9 mouse cellular contexts compared by ENCODE assay signal in the genomic region with DNA sequence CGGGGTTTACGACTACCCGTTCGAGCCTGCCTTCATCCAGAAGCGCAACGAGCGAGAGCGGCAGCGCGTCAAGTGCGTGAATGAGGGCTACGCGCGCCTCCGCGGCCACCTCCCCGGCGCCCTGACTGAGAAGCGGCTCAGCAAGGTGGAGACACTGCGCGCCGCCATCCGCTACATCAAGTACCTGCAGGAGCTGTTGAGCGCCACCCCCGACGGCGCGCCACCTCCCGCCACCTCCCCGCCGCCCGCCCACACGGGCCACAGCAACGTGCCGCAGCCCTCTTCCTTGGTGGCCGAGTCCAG. TPM values are rescaled to one million over a fixed set of nuclear protein-coding genes. Genes with fewer than 3 reads are reported as not detected.
A peak's percentile ranks its signal among the peaks of the same experiment; 100 is the strongest.
DNase-seq lines count a peak whose midpoint lies in the region; ATAC-seq and TF ChIP-seq lines count a peak whose summit lies in the region.
"Had no signal": no experiment of that assay in that cellular context is flagged by ENCODE, and none has a peak within 500 bp of the region (broad histone marks: within the 10 kb centered on the region; RNA-seq: fewer than 3 reads in every experiment).

No protein-coding gene starts in this region.

- no peaks in the 10 kb centered on the region for H3K9me3 ChIP-seq in heart, embryonic 16.5 days (replicated peaks; ENCODE audit: control insufficient read depth, low read length)
- H3K9me3 ChIP-seq in heart, postnatal 0 days (replicated peaks; ENCODE audit: control insufficient read depth, low read length) = no peaks in the 10 kb centered on the region
- H3K9me3 ChIP-seq in liver, embryonic 15.5 days (replicated peaks) = no peaks in the 10 kb centered on the region
- H3K9me3 ChIP-seq in neural tube, embryonic 13.5 days = no peaks in the 10 kb centered on the region

- TF ChIP-seq CTCF in heart, postnatal 0 days (IDR thresholded peaks at IDR 0.05; ENCODE audit: low read depth) = no peak

- H3K4me1 ChIP-seq in heart, embryonic 16.5 days (ENCODE audit: control insufficient read depth, insufficient read depth, low read length) = peaks cover 7% of the 10 kb centered on the region
- H3K4me1 ChIP-seq in heart, postnatal 0 days (ENCODE audit: control insufficient read depth, insufficient read depth) = no peaks in the 10 kb centered on the region
- H3K4me1 ChIP-seq in liver, embryonic 15.5 days (replicated peaks) = peaks cover 10% of the 10 kb centered on the region
- peaks cover 17% of the 10 kb centered on the region for H3K4me1 ChIP-seq in neural tube, embryonic 13.5 days (replicated peaks)

- no peaks in the 10 kb centered on the region for H3K36me3 ChIP-seq in heart, embryonic 16.5 days (ENCODE audit: control insufficient read depth, insufficient read depth)
- H3K36me3 ChIP-seq in heart, postnatal 0 days (replicated peaks; ENCODE audit: control insufficient read depth, insufficient read depth, low read length) = no peaks in the 10 kb centered on the region
- H3K36me3 ChIP-seq in liver, embryonic 15.5 days (replicated peaks) = no peaks in the 10 kb centered on the region
- no peaks in the 10 kb centered on the region for H3K36me3 ChIP-seq in neural tube, embryonic 13.5 days

- no peak for TF ChIP-seq EP300 in heart, postnatal 0 days (IDR thresholded peaks at IDR 0.05; ENCODE audit: low read depth)

- peak overlapping the region; percentile 59 for H3K4me2 ChIP-seq in heart, embryonic 16.5 days (ENCODE audit: low read depth, low read length)
- H3K4me2 ChIP-seq in heart, postnatal 0 days (ENCODE audit: low read depth, low read length) = peak overlapping the region; percentile 29
- H3K4me2 ChIP-seq in liver, embryonic 15.5 days = peak overlapping the region; percentile 32; the same call in 1 of the 2 replicates
- peak overlapping the region; percentile 51 for H3K4me2 ChIP-seq in neural tube, embryonic 13.5 days

- H3K27me3 ChIP-seq in heart, embryonic 16.5 days (ENCODE audit: control insufficient read depth, insufficient read depth, low read length) = peaks cover 40% of the 10 kb centered on the region
- H3K27me3 ChIP-seq in heart, postnatal 0 days (ENCODE audit: control insufficient read depth, insufficient read depth, low read length) = peaks cover 58% of the 10 kb centered on the region
- H3K27me3 ChIP-seq in liver, embryonic 15.5 days = peaks cover 80% of the 10 kb centered on the region
- H3K27me3 ChIP-seq in neural tube, embryonic 13.5 days = peaks cover 58% of the 10 kb centered on the region

- 2% methylated on average over 36 of the region's 36 CpGs for WGBS in heart, embryonic 16.5 days
- 2% methylated on average over 31 of the region's 36 CpGs for WGBS in heart, postnatal 0 days
- 5% methylated on average over 36 of the region's 36 CpGs for WGBS in liver, embryonic 15.5 days (ENCODE audit: insufficient replicate concordance)
- 2% methylated on average over 36 of the region's 36 CpGs for WGBS in neural tube, embryonic 13.5 days

- H3K9ac ChIP-seq in heart, embryonic 16.5 days (ENCODE audit: low read length) = no peak overlapping the region
- no peak overlapping the region for H3K9ac ChIP-seq in heart, postnatal 0 days (replicated peaks; ENCODE audit: low read depth, low read length)
- no peak overlapping the region for H3K9ac ChIP-seq in liver, embryonic 15.5 days
- H3K9ac ChIP-seq in neural tube, embryonic 13.5 days = peak overlapping the region; percentile 58

- peak; percentile 29 for ATAC-seq in heart, embryonic 16.5 days (replicated peaks; ENCODE audit: extremely low read depth, insufficient read depth, low FRiP score)
- ATAC-seq in heart, postnatal 0 days (ENCODE audit: insufficient read depth, low read depth) = 0 out of 2 replicates have a peak, but pooled peaks have one; percentile 28
- ATAC-seq in liver, embryonic 15.5 days (ENCODE audit: insufficient read depth) = no peak
- peak; percentile 44 for ATAC-seq in neural tube, embryonic 13.5 days (ENCODE audit: low read depth)

- peak overlapping the region; percentile 39 for H3K4me3 ChIP-seq in heart, embryonic 16.5 days (ENCODE audit: low read length)
- H3K4me3 ChIP-seq in heart, postnatal 0 days (ENCODE audit: low read depth, low read length) = peak overlapping the region; percentile 25
- peak overlapping the region; percentile 8; the same call in 1 of the 2 replicates for H3K4me3 ChIP-seq in liver, embryonic 15.5 days (replicated peaks)
- peak overlapping the region; percentile 35 for H3K4me3 ChIP-seq in neural tube, embryonic 13.5 days

- DNase-seq in heart, adult 8-10 months (ENCODE audit: low spot score) = no peak
- peak; percentile 76 for DNase-seq in ZHBTc4 (ENCODE audit: low read depth, low spot score)
- DNase-seq in heart, postnatal 0 days (ENCODE audit: low spot score) = no peak
- DNase-seq in yolk sac, embryonic 10.5 days (ENCODE audit: low spot score) = no peak
- no peak for DNase-seq in cerebellum, adult 9-11 months

- no peak overlapping the region for H3K27ac ChIP-seq in heart, embryonic 16.5 days (ENCODE audit: low read length)
- no peak overlapping the region for H3K27ac ChIP-seq in heart, postnatal 0 days (ENCODE audit: low read depth)
- H3K27ac ChIP-seq in liver, embryonic 15.5 days (replicated peaks) = no peak overlapping the region
- H3K27ac ChIP-seq in neural tube, embryonic 13.5 days (replicated peaks) = no peak overlapping the region

RNA-seq across cellular contexts. Expression of gene Ascl5, which starts 0.4 kb away (rescaled TPM):
- not detected in 2 replicates for polyA plus RNA-seq in heart, embryonic 16.5 days (2015; fragmentation: Nextera tagmentation; extraction: Ambion mirVana)
- total RNA-seq in heart, adult 8-10 months (2022) = not detected
- total RNA-seq in heart, postnatal 0 days (2014; rRNA removed; ENCODE audit: low replicate concordance) = not detected in 2 replicates
- polyA plus RNA-seq in heart, postnatal 0 days (2015; fragmentation: Nextera tagmentation; extraction: Ambion mirVana) = not detected in 2 replicates
- polyA plus RNA-seq in liver, embryonic 15.5 days (2015; fragmentation: Nextera tagmentation; extraction: Ambion mirVana) = not detected in 2 replicates
- polyA plus RNA-seq in neural tube, embryonic 13.5 days (2015; fragmentation: Nextera tagmentation; extraction: Ambion mirVana) = not detected in 2 replicates
- total RNA-seq: adrenal gland, adult 18-20 months had no signal

RNA-seq across cellular contexts. Expression of gene Cacna1s, which starts 1.6 kb away (rescaled TPM):
- polyA plus RNA-seq in heart, embryonic 16.5 days (2015; fragmentation: Nextera tagmentation; extraction: Ambion mirVana) = 0.28 and 0.31 TPM in 2 replicates
- 10 to 100 TPM; 15.3 to 19.4 (median 18.4) TPM for total RNA-seq in heart, adult 8-10 months (2022)
- 13.8 TPM in 1 of 2 replicates, not detected in the other for total RNA-seq in heart, postnatal 0 days (2014; rRNA removed; ENCODE audit: low replicate concordance)
- 0.49 and 0.80 TPM in 2 replicates for polyA plus RNA-seq in heart, postnatal 0 days (2015; fragmentation: Nextera tagmentation; extraction: Ambion mirVana)
- 0.36 and 0.52 TPM in 2 replicates for polyA plus RNA-seq in liver, embryonic 15.5 days (2015; fragmentation: Nextera tagmentation; extraction: Ambion mirVana)
- polyA plus RNA-seq in neural tube, embryonic 13.5 days (2015; fragmentation: Nextera tagmentation; extraction: Ambion mirVana) = 0.28 and 1.2 TPM in 2 replicates

RNA-seq across cellular contexts. Expression of gene Tmem9, which starts 43.0 kb away (rescaled TPM):
- 85.5 and 98.7 TPM in 2 replicates for polyA plus RNA-seq in heart, embryonic 16.5 days (2015; fragmentation: Nextera tagmentation; extraction: Ambion mirVana)
- total RNA-seq in heart, adult 8-10 months (2022) = 10 to 100 TPM; 12.6 to 21.0 (median 17.3) TPM
- 45.3 and 46.0 TPM in 2 replicates for total RNA-seq in heart, postnatal 0 days (2014; rRNA removed; ENCODE audit: low replicate concordance)
- polyA plus RNA-seq in heart, postnatal 0 days (2015; fragmentation: Nextera tagmentation; extraction: Ambion mirVana) = 51.2 and 57.3 TPM in 2 replicates
- polyA plus RNA-seq in liver, embryonic 15.5 days (2015; fragmentation: Nextera tagmentation; extraction: Ambion mirVana) = 81.4 and 95.3 TPM in 2 replicates
- polyA plus RNA-seq in neural tube, embryonic 13.5 days (2015; fragmentation: Nextera tagmentation; extraction: Ambion mirVana) = 155 and 180 TPM in 2 replicates

RNA-seq across cellular contexts. Expression of gene Igfn1, which starts 44.8 kb away (rescaled TPM):
- polyA plus RNA-seq in heart, embryonic 16.5 days (2015; fragmentation: Nextera tagmentation; extraction: Ambion mirVana) = not detected in 2 replicates
- under 1 TPM; 0.05 to 0.16 (median 0.10) TPM for total RNA-seq in heart, adult 8-10 months (2022)
- not detected in 2 replicates for total RNA-seq in heart, postnatal 0 days (2014; rRNA removed; ENCODE audit: low replicate concordance)
- 0.04 and 0.05 TPM in 2 replicates for polyA plus RNA-seq in heart, postnatal 0 days (2015; fragmentation: Nextera tagmentation; extraction: Ambion mirVana)
- not detected in 2 replicates for polyA plus RNA-seq in liver, embryonic 15.5 days (2015; fragmentation: Nextera tagmentation; extraction: Ambion mirVana)
- not detected in 2 replicates for polyA plus RNA-seq in neural tube, embryonic 13.5 days (2015; fragmentation: Nextera tagmentation; extraction: Ambion mirVana)
